ENCODE assay signal across 24 mouse cellular contexts in genomic region chr5:103374162-103374561, GRCm38 (mm10). TPM values are rescaled to one million over a fixed set of nuclear protein-coding genes. Genes with fewer than 3 reads are reported as not detected.
A peak's percentile ranks its signal among the peaks of the same experiment; 100 is the strongest.
DNase-seq lines count a peak whose midpoint lies in the region; ATAC-seq and TF ChIP-seq lines count a peak whose summit lies in the region.
"Had no signal": no experiment of that assay in that cellular context is flagged by ENCODE, and none has a peak within 500 bp of the region (broad histone marks: within the 10 kb centered on the region; RNA-seq: fewer than 3 reads in every experiment).

No protein-coding gene starts in this region.

- peaks cover 8% of the 10 kb centered on the region; the same call in 1 of the 2 replicates for H3K4me1 ChIP-seq in stomach, embryonic 15.5 days
- H3K4me1 ChIP-seq in stomach, postnatal 0 days (replicated peaks; ENCODE audit: control insufficient read depth, insufficient read depth), result no peaks in the 10 kb centered on the region
- H3K4me1 ChIP-seq in midbrain, embryonic 15.5 days, result 0 out of 2 replicates have a peak, but pooled peaks cover 3% of the 10 kb centered on the region
- H3K4me1 ChIP-seq: hindbrain, embryonic 15.5 days had no signal

- H3K9ac ChIP-seq in stomach, embryonic 15.5 days, result no peak overlapping the region
- H3K9ac ChIP-seq in stomach, postnatal 0 days (ENCODE audit: low read length), result no peak overlapping the region
- no peak overlapping the region for H3K9ac ChIP-seq in midbrain, embryonic 15.5 days
- H3K9ac ChIP-seq: hindbrain, embryonic 15.5 days; limb, embryonic 13.5 days; liver, postnatal 0 days had no signal

- no peak for TF ChIP-seq CTCF in stomach, postnatal 0 days (IDR thresholded peaks at IDR 0.05; ENCODE audit: low read depth)

- no peaks in the 10 kb centered on the region for H3K36me3 ChIP-seq in stomach, embryonic 15.5 days
- no peaks in the 10 kb centered on the region for H3K36me3 ChIP-seq in stomach, postnatal 0 days (ENCODE audit: control insufficient read depth, insufficient read depth, low read length)
- H3K36me3 ChIP-seq in midbrain, embryonic 15.5 days (replicated peaks), result no peaks in the 10 kb centered on the region
- H3K36me3 ChIP-seq: hindbrain, embryonic 10.5 days; hindbrain, embryonic 15.5 days; limb, embryonic 13.5 days had no signal

- TF ChIP-seq EP300 in stomach, postnatal 0 days (optimal IDR thresholded peaks at IDR 0.05), result no peak

- H3K27ac ChIP-seq in stomach, embryonic 15.5 days, result no peak overlapping the region
- no peak overlapping the region for H3K27ac ChIP-seq in stomach, postnatal 0 days (replicated peaks)
- H3K27ac ChIP-seq in midbrain, embryonic 15.5 days, result no peak overlapping the region
- H3K27ac ChIP-seq: hindbrain, embryonic 10.5 days; hindbrain, embryonic 15.5 days; layer of hippocampus, adult 2 months; limb, embryonic 13.5 days had no signal

- WGBS in stomach, embryonic 15.5 days, result 71% methylated on average over 6 of the region's 6 CpGs
- 67% methylated on average over 6 of the region's 6 CpGs for WGBS in stomach, postnatal 0 days
- WGBS in midbrain, embryonic 15.5 days, result 87% methylated on average over 6 of the region's 6 CpGs

- no peaks in the 10 kb centered on the region for H3K27me3 ChIP-seq in stomach, embryonic 15.5 days (replicated peaks)
- no peaks in the 10 kb centered on the region for H3K27me3 ChIP-seq in stomach, postnatal 0 days (ENCODE audit: control insufficient read depth, insufficient read depth, low read length)
- no peaks in the 10 kb centered on the region; the same call in 1 of the 2 replicates for H3K27me3 ChIP-seq in midbrain, embryonic 15.5 days (replicated peaks)
- H3K27me3 ChIP-seq: hindbrain, embryonic 15.5 days; limb, embryonic 13.5 days had no signal

- ATAC-seq in stomach, embryonic 15.5 days (ENCODE audit: insufficient read depth, low FRiP score, low read depth), result peak; percentile 56; the same call in 1 of the 2 replicates
- no peak for ATAC-seq in stomach, postnatal 0 days (ENCODE audit: low FRiP score, low TSS enrichment)
- no peak for ATAC-seq in midbrain, embryonic 15.5 days (replicated peaks)
- ATAC-seq: forebrain, embryonic 16.5 days; inflammation-experienced regulatory T-cells, adult 6 months; liver, postnatal 0 days had no signal

- H3K4me3 ChIP-seq in stomach, embryonic 15.5 days (replicated peaks), result no peak overlapping the region
- H3K4me3 ChIP-seq in stomach, postnatal 0 days (ENCODE audit: low read depth, low read length), result no peak overlapping the region
- no peak overlapping the region for H3K4me3 ChIP-seq in midbrain, embryonic 15.5 days
- H3K4me3 ChIP-seq: erythroblast, embryonic 14.5 days; hindbrain, embryonic 10.5 days; hindbrain, embryonic 15.5 days; layer of hippocampus, adult 2 months; limb, embryonic 13.5 days had no signal

- no peak overlapping the region for H3K4me2 ChIP-seq in stomach, embryonic 15.5 days
- no peak overlapping the region for H3K4me2 ChIP-seq in stomach, postnatal 0 days (replicated peaks; ENCODE audit: low read depth)
- no peak overlapping the region for H3K4me2 ChIP-seq in midbrain, embryonic 15.5 days
- H3K4me2 ChIP-seq: hindbrain, embryonic 15.5 days; limb, embryonic 13.5 days; liver, embryonic 11.5 days; midbrain, embryonic 11.5 days had no signal

- DNase-seq in stomach, postnatal 0 days (ENCODE audit: low spot score), result no peak
- DNase-seq in kidney, adult 9 months, result peak; percentile 70
- peak; percentile 72 for DNase-seq in kidney, postnatal 10 days
- DNase-seq in neural tube, embryonic 10.5 days (ENCODE audit: extremely low spot score, low spot score), result no peak
- no peak for DNase-seq in urinary bladder, adult 2 months (ENCODE audit: low spot score)
- DNase-seq in cerebellum, postnatal 4 days (ENCODE audit: low spot score in 2 of 2), result no peak
- DNase-seq: adrenal gland, postnatal 14 days; cerebellum, adult 11 months; cerebellum, adult 9-11 months; gastrocnemius, postnatal 10 days; heart, postnatal 14 days; liver, postnatal 0 days; lung, postnatal 36 days had no signal

- no peaks in the 10 kb centered on the region for H3K9me3 ChIP-seq in stomach, embryonic 15.5 days
- H3K9me3 ChIP-seq in stomach, postnatal 0 days (ENCODE audit: control insufficient read depth, low read length), result no peaks in the 10 kb centered on the region
- no peaks in the 10 kb centered on the region for H3K9me3 ChIP-seq in midbrain, embryonic 15.5 days
- H3K9me3 ChIP-seq: hindbrain, embryonic 10.5 days; hindbrain, embryonic 15.5 days; limb, embryonic 13.5 days had no signal

RNA-seq across cellular contexts. Expression of gene Ptpn13, which starts 50.8 kb away (rescaled TPM):
- polyA plus RNA-seq in stomach, embryonic 15.5 days (2015; fragmentation: Nextera tagmentation; extraction: Ambion mirVana), result 15.8 and 17.0 TPM in 2 replicates
- 7.6 and 7.8 TPM in 2 replicates for polyA plus RNA-seq in stomach, postnatal 0 days (2015; fragmentation: Nextera tagmentation; extraction: Ambion mirVana)
- 37.8 and 42.2 TPM in 2 replicates for polyA plus RNA-seq in urinary bladder, adult 2 months (2012; rRNA removed)
- 5.8 and 5.9 TPM in 2 replicates for polyA plus RNA-seq in midbrain, embryonic 15.5 days (2015; fragmentation: Nextera tagmentation; extraction: Ambion mirVana)

Comparison
In these comparisons a context has a peak if more than half of its experiments do, and no peak if none do; other contexts are left out.
1. DNase-seq: peak in kidney, adult 9 months (single experiment) and kidney, postnatal 10 days (single experiment); none in stomach, postnatal 0 days (single experiment), neural tube, embryonic 10.5 days (single experiment), urinary bladder, adult 2 months (single experiment) and cerebellum, postnatal 4 days (0 of 2).